Mouse (Mus musculus): ENCODE data around the gene Gm8298. TPM values are rescaled to one million over a fixed set of nuclear protein-coding genes. Genes with fewer than 3 reads are reported as not detected.

The Gm8298 gene
- polyA plus RNA-seq, 2 experiments, result not detected

DNA sequence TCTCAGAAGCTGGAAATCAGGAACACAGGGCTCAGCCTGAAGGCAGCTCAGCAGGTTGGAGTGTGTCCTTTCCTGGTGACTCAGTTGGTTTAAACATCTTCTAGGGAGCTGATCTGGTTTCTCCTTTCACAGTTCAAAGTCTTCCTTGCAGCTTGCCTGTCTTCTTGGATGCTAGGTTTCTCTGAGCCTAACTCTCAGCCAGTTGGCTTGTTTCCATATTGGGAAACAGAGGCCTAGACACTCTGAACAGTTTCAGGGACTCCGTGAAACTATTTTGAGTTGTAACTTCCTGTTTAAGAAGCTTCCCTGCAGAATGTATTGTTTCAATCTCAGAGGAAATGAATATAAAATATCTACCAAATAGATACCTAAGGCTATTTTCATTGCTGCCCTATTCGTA, 32.4 kb downstream of the Gm8298 start:
- no peaks in the 10 kb centered on the region for H3K9me3 ChIP-seq (ENCODE audit: control insufficient read depth, low read length)
- TF ChIP-seq EP300 (IDR thresholded peaks at IDR 0.05; ENCODE audit: low read depth), result no peak
- TF ChIP-seq CTCF (IDR thresholded peaks at IDR 0.05; ENCODE audit: low read depth), result no peak
- H3K4me1 ChIP-seq (replicated peaks; ENCODE audit: control insufficient read depth in 2 of 2, insufficient read depth in 2 of 2, low read length in 1 of 2), result no peaks in the 10 kb centered on the region
- no peak overlapping the region for H3K9ac ChIP-seq (replicated peaks)
- H3K27ac ChIP-seq, result no peak overlapping the region
- 44% methylated on average over 2 of the region's 2 CpGs for WGBS (ENCODE audit: insufficient replicate concordance)
- no peak for DNase-seq (ENCODE audit: low read depth in 3 of 3, low spot score in 3 of 3)
- no peaks in the 10 kb centered on the region for H3K27me3 ChIP-seq (ENCODE audit: control insufficient read depth, insufficient read depth, low read length)
- H3K4me2 ChIP-seq (ENCODE audit: low read depth), result no peak overlapping the region
- H3K4me3 ChIP-seq (ENCODE audit: insufficient read depth in 1 of 2, low read depth in 2 of 2, low read length in 2 of 2), result no peak overlapping the region
- no peak for ATAC-seq (ENCODE audit: insufficient read depth)
- H3K36me3 ChIP-seq (replicated peaks; ENCODE audit: control insufficient read depth, insufficient read depth, low read depth), result no peaks in the 10 kb centered on the region

DNA sequence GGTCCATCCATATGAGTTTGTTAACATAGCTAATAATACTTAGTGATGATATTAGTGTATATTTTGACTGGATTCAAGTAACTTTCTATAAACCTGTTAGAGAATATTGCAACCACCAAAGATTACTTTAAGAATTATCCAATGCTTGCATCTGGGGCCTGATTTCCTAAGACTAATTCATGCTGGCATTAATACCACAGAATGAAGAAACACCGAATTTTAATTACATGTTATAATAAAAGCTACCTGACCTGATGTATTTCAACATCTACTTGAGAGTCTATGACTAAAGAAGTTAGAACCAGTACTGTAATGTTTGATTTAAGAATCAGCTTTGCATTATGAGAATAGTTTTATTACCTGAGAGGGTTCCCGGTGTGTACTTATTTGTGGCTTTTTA, 64.1 kb downstream of the Gm8298 start, which contains the start of gene C130079G13Rik:
Gene C130079G13Rik (plus strand): TSS at position 301 of the 400 bp plus-strand sequence.
- TF ChIP-seq EP300 (IDR thresholded peaks at IDR 0.05; ENCODE audit: low read depth), result no peak
- TF ChIP-seq CTCF (IDR thresholded peaks at IDR 0.05; ENCODE audit: low read depth), result no peak
- no peak within 1 kb of the TSS for H3K4me3 ChIP-seq (ENCODE audit: insufficient read depth in 1 of 2, low read depth in 2 of 2, low read length in 2 of 2)

More for the DNA sequence above, 64.1 kb downstream of the Gm8298 start, which contains the start of gene C130079G13Rik:
- DNase-seq (ENCODE audit: low read depth in 3 of 3, low spot score in 3 of 3), result no peak
- no peak for ATAC-seq (ENCODE audit: insufficient read depth)
- Histone ChIP-seq H3K9me3 (ENCODE audit: control insufficient read depth, low read length) (no peaks in the 10 kb centered on the region), H3K27me3 (ENCODE audit: control insufficient read depth, insufficient read depth, low read length) (no peaks in the 10 kb centered on the region), H3K9ac (replicated peaks) (no peak within 1 kb of the TSS), H3K4me1 (replicated peaks; ENCODE audit: control insufficient read depth in 2 of 2, insufficient read depth in 2 of 2, low read length in 1 of 2) (no peaks in the 10 kb centered on the region), H3K27ac (no peak within 1 kb of the TSS), H3K36me3 (replicated peaks; ENCODE audit: control insufficient read depth, insufficient read depth, low read depth) (no peaks in the 10 kb centered on the region), H3K4me2 (ENCODE audit: low read depth) (no peak within 1 kb of the TSS)
- 65% methylated on average over 2 of the region's 2 CpGs for WGBS (ENCODE audit: insufficient replicate concordance)

Other genes starting within 250 kb of the Gm8298 start
- gene Gm5538, start 131.3 kb upstream of the Gm8298 start, polyA plus RNA-seq (2012; rRNA removed), result not detected in 2 replicates
- not detected in 2 replicates for gene Gm5538, start 131.3 kb upstream of the Gm8298 start, polyA plus RNA-seq (2014; fragmentation: Nextera tagmentation; extraction: Ambion mirVana)
- not detected in 2 replicates for gene C130079G13Rik, start 64.2 kb downstream of the Gm8298 start, polyA plus RNA-seq (2012; rRNA removed)
- not detected in 2 replicates for gene C130079G13Rik, start 64.2 kb downstream of the Gm8298 start, polyA plus RNA-seq (2014; fragmentation: Nextera tagmentation; extraction: Ambion mirVana)
- not detected in 2 replicates for gene Aadacl2, start 145.7 kb downstream of the Gm8298 start, polyA plus RNA-seq (2012; rRNA removed)
- gene Aadacl2, start 145.7 kb downstream of the Gm8298 start, polyA plus RNA-seq (2014; fragmentation: Nextera tagmentation; extraction: Ambion mirVana), result not detected in 2 replicates
- gene Aadac, start 164.7 kb downstream of the Gm8298 start, polyA plus RNA-seq (2012; rRNA removed), result 94.9 and 102 TPM in 2 replicates
- 259 and 282 TPM in 2 replicates for gene Aadac, start 164.7 kb downstream of the Gm8298 start, polyA plus RNA-seq (2014; fragmentation: Nextera tagmentation; extraction: Ambion mirVana)
- 0.04 and 0.11 TPM in 2 replicates for gene Sucnr1, start 220.8 kb downstream of the Gm8298 start, polyA plus RNA-seq (2012; rRNA removed)
- 0.40 TPM in 1 of 2 replicates, not detected in the other for gene Sucnr1, start 220.8 kb downstream of the Gm8298 start, polyA plus RNA-seq (2014; fragmentation: Nextera tagmentation; extraction: Ambion mirVana)